Mouse (Mus musculus): ENCODE data around the gene Specc1.

GRCm38 (mm10) chr11:62253380-62253779 lies 296.8 kb downstream of the Specc1 start:
- TF ChIP-seq CHD2 (IDR thresholded peaks at IDR 0.05; ENCODE audit: low read depth, low read length) (no peak), MAFK (IDR thresholded peaks at IDR 0.05; ENCODE audit: insufficient read depth, low read depth, low read length) (no peak), HCFC1 (IDR thresholded peaks at IDR 0.05; ENCODE audit: borderline replicate concordance, insufficient read depth, low read length) (no peak), ZNF384 (IDR thresholded peaks at IDR 0.05; ENCODE audit: low read depth, low read length) (no peak)
